Mouse (Mus musculus): ENCODE measurements around the gene Olfr1233. TPM values are rescaled to one million over a fixed set of nuclear protein-coding genes. Genes with fewer than 3 reads are reported as not detected.

The Olfr1233 gene
- not detected for polyA plus RNA-seq (2014; fragmentation: Illumina TruSeq; extraction: RNeasy Lipid Tissue Mini Kit (QIAGEN cat#74804); ENCODE audit: low read depth, low replicate concordance)

GRCm38 (mm10) chr2:89342298-89342697 is at the start of gene Olfr1233:
Olfr1233 (minus strand) TSS chr2:89342398.

GRCm38 (mm10) chr2:89364765-89365164 is 22.6 kb upstream of the Olfr1233 start, which contains the start of gene Olfr1234:
Olfr1234 (minus strand) TSS chr2:89364865.

GRCm38 (mm10) chr2:89329575-89329974 is 12.6 kb downstream of the Olfr1233 start, which contains the start of gene Olfr1232:
Olfr1232 (minus strand) TSS chr2:89329675.

GRCm38 (mm10) chr2:89306974-89307373 is 35.2 kb downstream of the Olfr1233 start, which contains the start of gene Olfr1231:
Olfr1231 (minus strand) TSS chr2:89307074.

GRCm38 (mm10) chr2:89297168-89297567 is 45.0 kb downstream of the Olfr1233 start, which contains the start of gene Olfr1230:
Olfr1230 (minus strand) TSS chr2:89297268.

GRCm38 (mm10) chr2:89287914-89288313 is 54.3 kb downstream of the Olfr1233 start, which contains the start of gene Olfr1229:
Olfr1229 (minus strand) TSS chr2:89288014.

Other genes with a start within 250 kb of the Olfr1233 start
- not detected for gene Olfr1220, start 235.6 kb downstream of the Olfr1233 start, polyA plus RNA-seq (2014; fragmentation: Illumina TruSeq; extraction: RNeasy Lipid Tissue Mini Kit (QIAGEN cat#74804); ENCODE audit: low read depth, low replicate concordance)
- not detected for gene Olfr1221, start 225.1 kb downstream of the Olfr1233 start, polyA plus RNA-seq (2014; fragmentation: Illumina TruSeq; extraction: RNeasy Lipid Tissue Mini Kit (QIAGEN cat#74804); ENCODE audit: low read depth, low replicate concordance)
- not detected for gene Olfr1222, start 209.3 kb downstream of the Olfr1233 start, polyA plus RNA-seq (2014; fragmentation: Illumina TruSeq; extraction: RNeasy Lipid Tissue Mini Kit (QIAGEN cat#74804); ENCODE audit: low read depth, low replicate concordance)
- gene Olfr1223, start 190.8 kb downstream of the Olfr1233 start, polyA plus RNA-seq (2014; fragmentation: Illumina TruSeq; extraction: RNeasy Lipid Tissue Mini Kit (QIAGEN cat#74804); ENCODE audit: low read depth, low replicate concordance), result not detected
- not detected for gene Olfr1224-ps1, start 178.3 kb downstream of the Olfr1233 start, polyA plus RNA-seq (2014; fragmentation: Illumina TruSeq; extraction: RNeasy Lipid Tissue Mini Kit (QIAGEN cat#74804); ENCODE audit: low read depth, low replicate concordance)
- not detected for gene Olfr1225, start 167.7 kb downstream of the Olfr1233 start, polyA plus RNA-seq (2014; fragmentation: Illumina TruSeq; extraction: RNeasy Lipid Tissue Mini Kit (QIAGEN cat#74804); ENCODE audit: low read depth, low replicate concordance)
- gene Olfr1226, start 142.3 kb downstream of the Olfr1233 start, polyA plus RNA-seq (2014; fragmentation: Illumina TruSeq; extraction: RNeasy Lipid Tissue Mini Kit (QIAGEN cat#74804); ENCODE audit: low read depth, low replicate concordance), result not detected
- gene Olfr1228, start 88.3 kb downstream of the Olfr1233 start, polyA plus RNA-seq (2014; fragmentation: Illumina TruSeq; extraction: RNeasy Lipid Tissue Mini Kit (QIAGEN cat#74804); ENCODE audit: low read depth, low replicate concordance), result not detected
- not detected for gene Olfr1229, start 54.4 kb downstream of the Olfr1233 start, polyA plus RNA-seq (2014; fragmentation: Illumina TruSeq; extraction: RNeasy Lipid Tissue Mini Kit (QIAGEN cat#74804); ENCODE audit: low read depth, low replicate concordance)
- gene Olfr1230, start 45.1 kb downstream of the Olfr1233 start, polyA plus RNA-seq (2014; fragmentation: Illumina TruSeq; extraction: RNeasy Lipid Tissue Mini Kit (QIAGEN cat#74804); ENCODE audit: low read depth, low replicate concordance), result not detected
- not detected for gene Olfr1231, start 35.3 kb downstream of the Olfr1233 start, polyA plus RNA-seq (2014; fragmentation: Illumina TruSeq; extraction: RNeasy Lipid Tissue Mini Kit (QIAGEN cat#74804); ENCODE audit: low read depth, low replicate concordance)
- not detected for gene Olfr1232, start 12.7 kb downstream of the Olfr1233 start, polyA plus RNA-seq (2014; fragmentation: Illumina TruSeq; extraction: RNeasy Lipid Tissue Mini Kit (QIAGEN cat#74804); ENCODE audit: low read depth, low replicate concordance)
- not detected for gene Olfr1234, start 22.5 kb upstream of the Olfr1233 start, polyA plus RNA-seq (2014; fragmentation: Illumina TruSeq; extraction: RNeasy Lipid Tissue Mini Kit (QIAGEN cat#74804); ENCODE audit: low read depth, low replicate concordance)
- gene Olfr1238, start 67.3 kb upstream of the Olfr1233 start, polyA plus RNA-seq (2014; fragmentation: Illumina TruSeq; extraction: RNeasy Lipid Tissue Mini Kit (QIAGEN cat#74804); ENCODE audit: low read depth, low replicate concordance), result not detected
- gene Olfr1239, start 78.0 kb upstream of the Olfr1233 start, polyA plus RNA-seq (2014; fragmentation: Illumina TruSeq; extraction: RNeasy Lipid Tissue Mini Kit (QIAGEN cat#74804); ENCODE audit: low read depth, low replicate concordance), result not detected
- not detected for gene Olfr1240, start 100.6 kb upstream of the Olfr1233 start, polyA plus RNA-seq (2014; fragmentation: Illumina TruSeq; extraction: RNeasy Lipid Tissue Mini Kit (QIAGEN cat#74804); ENCODE audit: low read depth, low replicate concordance)
- not detected for gene Olfr1241, start 144.7 kb upstream of the Olfr1233 start, polyA plus RNA-seq (2014; fragmentation: Illumina TruSeq; extraction: RNeasy Lipid Tissue Mini Kit (QIAGEN cat#74804); ENCODE audit: low read depth, low replicate concordance)
- not detected for gene Olfr1242, start 155.9 kb upstream of the Olfr1233 start, polyA plus RNA-seq (2014; fragmentation: Illumina TruSeq; extraction: RNeasy Lipid Tissue Mini Kit (QIAGEN cat#74804); ENCODE audit: low read depth, low replicate concordance)
- gene Olfr1243, start 189.1 kb upstream of the Olfr1233 start, polyA plus RNA-seq (2014; fragmentation: Illumina TruSeq; extraction: RNeasy Lipid Tissue Mini Kit (QIAGEN cat#74804); ENCODE audit: low read depth, low replicate concordance), result not detected
- not detected for gene Olfr1245, start 236.0 kb upstream of the Olfr1233 start, polyA plus RNA-seq (2014; fragmentation: Illumina TruSeq; extraction: RNeasy Lipid Tissue Mini Kit (QIAGEN cat#74804); ENCODE audit: low read depth, low replicate concordance)